Mouse (Mus musculus) G1E-ER4 (cell line): ENCODE results near the gene Tnk1. TPM values are rescaled to one million over a fixed set of nuclear protein-coding genes. Genes with fewer than 3 reads are reported as not detected.
A peak's percentile ranks its signal among the peaks of the same experiment; 100 is the strongest.

Experiments
- GATA1 ChIP-seq: IDR thresholded peaks from one replicate; pipeline ENCODE4 v1.8.0; 2012; ENCODE audit warnings: low read length, inconsistent platforms
- polyA plus RNA-seq: library from polyadenylated mRNA; stranded (reverse); fragments of >175 nt; gene quantifications from 2 replicates; pipeline ENCODE4 v1.2.3, GENCODE M21; 2012

The Tnk1 gene
- polyA plus RNA-seq, 1 experiment = 0.09 TPM

GRCm38 (mm10) chr11:69855347-69855746 lies 3.2 kb downstream of the Tnk1 start:
- TF ChIP-seq GATA1 = no peak

- TF ChIP-seq GATA1 = no peak
Observed at GRCm38 (mm10) chr11:69854680-69855079, 3.9 kb downstream of the Tnk1 start.

- TF ChIP-seq GATA1 = peak; percentile 92
Observed at GRCm38 (mm10) chr11:69853994-69854393, 4.5 kb downstream of the Tnk1 start.

- TF ChIP-seq GATA1 = no peak
Observed at GRCm38 (mm10) chr11:69850754-69851153, 7.8 kb downstream of the Tnk1 start.

GRCm38 (mm10) chr11:69849884-69850283 lies 8.6 kb downstream of the Tnk1 start:
- TF ChIP-seq GATA1 = no peak

DNA sequence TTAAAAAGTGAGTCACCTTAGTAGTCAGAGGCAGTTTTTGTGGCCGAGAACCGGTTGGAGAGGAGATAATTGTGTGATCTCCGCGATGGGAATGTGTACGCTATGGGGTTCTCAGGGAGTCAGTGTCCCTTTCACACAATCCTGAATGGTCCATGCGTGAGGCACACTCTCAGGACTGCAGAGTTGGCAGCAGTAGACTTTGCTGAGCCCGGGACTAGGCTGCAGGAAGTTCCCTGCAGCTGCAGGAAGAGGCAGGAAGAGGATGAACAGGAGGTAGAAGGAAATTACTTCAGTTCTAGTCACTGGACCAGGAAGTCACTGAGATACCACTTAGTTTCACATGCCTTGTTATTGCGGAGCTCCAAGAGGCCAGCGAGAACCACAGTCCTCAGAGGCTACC lies 9.4 kb downstream of the Tnk1 start:
- TF ChIP-seq GATA1 = no peak

DNA sequence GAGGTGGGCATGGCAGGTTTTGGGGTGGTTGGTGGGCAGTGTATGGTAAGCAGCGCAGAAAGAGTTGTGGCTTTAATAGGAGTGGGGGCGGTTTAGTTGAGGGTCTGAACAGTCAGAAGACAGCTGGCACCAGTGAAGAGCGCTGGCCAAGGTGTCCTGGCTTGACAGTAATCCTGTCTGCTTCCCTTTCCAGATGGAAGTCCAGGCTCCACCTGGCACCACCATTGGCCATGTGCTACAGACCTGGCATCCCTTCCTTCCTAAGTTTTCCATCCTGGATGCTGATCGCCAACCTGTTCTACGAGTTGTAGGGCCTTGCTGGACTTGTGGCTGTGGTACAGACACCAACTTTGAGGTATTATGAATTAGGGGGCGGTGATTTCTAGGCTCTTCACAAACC lies 10.5 kb downstream of the Tnk1 start:
- TF ChIP-seq GATA1 = no peak

DNA sequence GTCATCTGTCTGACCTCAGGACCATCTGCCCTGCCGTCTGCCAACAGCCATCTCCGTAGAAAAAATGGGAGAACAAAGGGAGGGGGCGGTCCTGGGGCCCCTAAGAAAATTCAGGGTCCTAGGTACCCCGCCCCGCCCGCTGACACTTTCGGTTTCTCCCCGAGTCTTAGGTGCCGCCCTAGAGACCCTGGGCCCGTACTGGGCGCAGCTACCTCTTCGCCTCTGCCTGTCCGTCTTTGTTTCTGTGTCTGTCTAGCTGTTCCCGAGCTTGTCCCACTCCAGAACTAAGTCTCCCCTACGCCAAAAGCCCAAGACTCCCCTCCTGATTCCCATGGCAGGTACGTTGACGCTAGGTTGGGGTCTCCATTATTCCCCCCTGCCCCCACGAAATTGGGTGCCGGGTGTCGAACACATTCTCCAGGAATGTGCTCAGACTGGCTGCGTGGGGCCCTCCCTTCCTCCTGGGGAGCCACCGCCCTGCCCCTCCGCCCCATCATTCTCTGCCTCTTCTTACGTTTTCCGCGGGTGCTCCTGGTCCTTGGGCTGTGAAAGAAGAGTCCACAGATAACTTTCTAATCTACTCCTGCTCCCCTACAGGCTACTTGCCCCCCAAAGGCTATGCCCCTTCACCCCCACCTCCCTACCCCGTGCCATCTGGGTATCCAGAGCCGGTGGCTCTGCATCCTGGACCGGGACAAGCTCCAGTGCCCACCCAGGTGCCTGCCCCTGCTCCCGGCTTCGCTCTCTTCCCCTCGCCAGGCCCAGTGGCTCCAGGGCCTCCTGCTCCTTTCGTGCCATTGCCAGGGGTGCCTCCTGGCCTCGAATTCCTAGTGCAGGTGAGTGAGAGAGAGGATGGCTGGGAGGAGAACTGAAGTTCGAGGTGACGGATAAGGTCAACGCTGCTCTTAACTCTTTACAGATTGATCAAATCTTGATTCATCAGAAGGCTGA lies 11.5 kb downstream of the Tnk1 start:
- TF ChIP-seq GATA1 = no peak

- TF ChIP-seq GATA1 = no peak
Observed at GRCm38 (mm10) chr11:69846198-69846680, 12.3 kb downstream of the Tnk1 start, which contains the start of gene Plscr3. Gene Plscr3, plus strand, starts transcription at chr11:69846376.

DNA sequence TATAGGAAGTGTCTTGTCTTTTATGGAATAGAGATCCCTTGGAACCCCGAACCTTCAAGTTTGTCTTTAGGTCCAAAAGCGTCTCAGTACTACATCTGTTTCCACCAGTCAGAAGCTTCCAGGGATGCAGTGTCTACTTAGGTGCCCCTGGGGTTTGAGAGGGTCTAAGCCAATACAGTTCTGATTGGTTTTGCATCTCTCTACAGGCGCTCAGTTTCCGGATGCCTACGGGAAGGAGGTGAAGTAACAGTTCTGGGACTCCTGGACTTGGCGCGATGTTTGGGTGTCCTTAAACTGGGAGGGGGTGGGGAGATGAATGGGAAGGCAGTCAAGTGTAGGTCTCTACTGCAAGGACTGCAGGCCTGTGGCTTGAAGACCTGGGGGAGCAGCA lies 19.8 kb downstream of the Tnk1 start:
- TF ChIP-seq GATA1 = no peak

GRCm38 (mm10) chr11:69837952-69838713 lies 20.4 kb downstream of the Tnk1 start, which contains the start of gene Tmem256:
Gene Tmem256, plus strand, starts transcription at chr11:69838514.
- no peak for TF ChIP-seq GATA1

GRCm38 (mm10) chr11:69837604-69837951 lies 21.0 kb downstream of the Tnk1 start, which contains the start of gene Nlgn2:
Gene Nlgn2, minus strand, starts transcription at chr11:69837784.
- TF ChIP-seq GATA1 = no peak

DNA sequence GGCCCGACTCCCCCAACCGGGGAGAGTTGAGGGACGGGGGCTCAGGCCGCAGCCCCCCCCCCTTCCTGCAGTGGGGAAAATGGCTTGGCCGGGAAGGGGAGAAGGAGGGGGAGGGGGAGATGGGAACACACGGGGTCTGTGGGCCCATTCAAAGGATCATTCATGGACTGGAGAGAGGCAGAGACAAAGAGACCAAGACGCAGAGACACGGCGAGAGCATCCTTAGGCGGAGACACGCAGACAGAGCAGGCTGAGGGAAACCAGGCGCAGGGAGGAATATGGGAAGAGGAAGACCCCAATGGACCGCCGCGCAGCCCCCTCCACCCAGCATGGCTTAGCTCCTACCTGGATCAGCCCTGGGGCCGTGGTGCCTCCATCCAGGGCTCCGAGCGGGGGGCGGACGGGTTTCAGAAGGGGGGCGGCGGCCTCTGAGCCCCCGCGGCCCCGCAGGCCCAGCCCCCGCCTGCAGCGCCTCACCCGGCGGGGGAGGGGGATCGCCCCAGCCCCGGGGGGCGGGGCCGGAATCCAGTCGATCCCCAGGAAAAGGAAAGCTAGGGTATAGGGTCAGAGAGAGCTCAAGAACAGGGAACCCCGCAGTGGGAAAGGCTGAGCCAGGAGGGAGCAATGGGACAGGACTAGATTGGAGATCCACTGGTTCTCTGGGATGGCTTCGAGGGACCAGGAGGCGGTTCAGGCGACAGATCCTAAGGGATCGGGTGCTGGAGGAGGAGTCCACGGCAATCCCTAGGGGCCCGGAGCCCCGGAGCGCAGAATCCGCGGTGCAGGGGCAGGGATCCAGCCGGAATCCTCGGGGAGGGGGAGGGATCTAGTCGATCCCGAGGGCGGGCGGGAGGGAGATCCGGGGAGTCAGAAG lies 21.6 kb downstream of the Tnk1 start:
- no peak for TF ChIP-seq GATA1

DNA sequence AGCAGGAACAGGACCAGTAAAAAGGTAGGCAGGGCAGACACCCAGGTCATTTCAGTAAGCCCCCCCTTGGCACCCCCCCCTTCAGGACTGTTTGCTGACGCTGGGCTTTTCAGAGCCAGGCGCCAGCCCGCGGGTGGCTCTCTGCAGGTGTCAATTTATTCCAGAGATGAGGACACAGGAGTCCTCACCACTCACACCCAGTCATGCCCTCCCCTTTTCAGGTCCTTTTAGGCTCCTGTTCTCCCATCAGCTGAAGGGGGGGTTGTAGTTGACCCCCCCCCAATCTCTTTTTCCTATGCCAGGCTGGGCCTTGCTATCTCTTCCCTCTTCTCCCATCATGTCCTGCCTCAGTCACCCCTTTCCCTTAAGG lies 22.6 kb downstream of the Tnk1 start:
- no peak for TF ChIP-seq GATA1

GRCm38 (mm10) chr11:69835326-69835965 lies 23.1 kb downstream of the Tnk1 start:
- no peak for TF ChIP-seq GATA1
